Mouse (Mus musculus) frontal cortex, postnatal 14 days (tissue): ENCODE results near the gene Hnf1a.

Experiments used
- DNase-seq, 2 experiments: peaks; one replicate each; pipeline ENCODE4 v3.0.0; 2022; ENCODE audit warnings: low spot score in 2 of 2

The Hnf1a gene

DNA sequence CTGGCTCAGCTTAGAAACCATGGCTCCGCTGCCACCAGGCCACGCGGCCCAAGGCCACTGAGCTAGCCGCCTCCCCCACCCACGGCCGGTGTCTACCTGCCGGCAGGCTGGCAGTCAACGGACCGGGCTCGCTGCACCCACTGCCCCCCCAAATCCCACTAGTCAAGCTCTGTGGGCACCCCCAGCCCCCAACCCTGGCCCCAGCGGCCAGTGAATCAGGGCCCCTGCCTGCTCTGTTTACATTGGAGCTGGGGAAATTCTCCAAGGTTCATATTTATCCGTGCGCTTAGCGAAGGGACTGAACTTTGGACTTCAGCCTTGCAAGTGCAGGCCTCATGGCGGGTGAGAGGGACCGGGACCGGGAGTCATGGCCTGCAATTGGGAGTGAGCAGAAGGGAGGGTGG, at the start of gene Hnf1a:
Gene Hnf1a, minus strand, starts transcription at position 271 of the 404 bp plus-strand sequence.
- no peak for DNase-seq

DNA sequence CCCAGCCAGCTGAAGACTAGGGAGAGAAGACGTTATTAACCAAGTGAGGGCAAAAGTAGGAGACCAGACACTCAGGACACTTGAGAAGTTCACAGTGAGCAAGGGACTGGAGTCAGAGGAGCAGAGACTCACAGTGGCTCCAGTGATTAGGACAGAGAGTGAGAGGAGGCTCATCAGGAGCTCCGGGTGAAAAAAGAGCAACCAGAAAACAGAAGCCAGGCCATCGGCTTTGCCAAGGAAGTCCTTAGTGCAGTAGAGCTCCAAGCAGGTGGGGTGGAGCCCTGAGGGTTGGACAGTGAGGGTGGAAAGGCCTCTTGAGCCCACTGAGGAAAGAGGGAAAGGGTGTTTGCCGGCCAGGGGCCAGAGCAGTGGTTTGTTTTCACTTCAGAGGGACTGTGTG, 47.9 kb upstream of the Hnf1a start:
- DNase-seq, result no peak

DNA sequence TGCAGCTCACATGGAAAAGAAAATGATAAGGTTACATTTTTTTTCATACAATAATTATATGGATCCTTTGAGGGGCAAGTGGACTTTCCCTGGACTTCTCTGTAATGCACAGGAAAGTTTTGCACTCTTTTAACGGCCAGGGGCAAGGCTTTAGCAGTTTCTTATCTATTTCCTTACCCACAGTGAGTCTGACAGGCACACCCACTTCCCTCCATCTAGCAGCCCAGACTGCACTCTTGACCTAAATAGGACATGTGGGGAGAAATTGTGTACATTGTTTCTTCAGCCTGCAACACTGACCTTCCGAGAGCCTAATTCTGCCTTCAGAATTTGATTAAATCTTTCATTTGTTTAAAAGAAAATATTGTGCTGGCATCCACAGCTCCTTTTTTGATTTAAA, 47.4 kb upstream of the Hnf1a start:
- no peak for DNase-seq

DNA sequence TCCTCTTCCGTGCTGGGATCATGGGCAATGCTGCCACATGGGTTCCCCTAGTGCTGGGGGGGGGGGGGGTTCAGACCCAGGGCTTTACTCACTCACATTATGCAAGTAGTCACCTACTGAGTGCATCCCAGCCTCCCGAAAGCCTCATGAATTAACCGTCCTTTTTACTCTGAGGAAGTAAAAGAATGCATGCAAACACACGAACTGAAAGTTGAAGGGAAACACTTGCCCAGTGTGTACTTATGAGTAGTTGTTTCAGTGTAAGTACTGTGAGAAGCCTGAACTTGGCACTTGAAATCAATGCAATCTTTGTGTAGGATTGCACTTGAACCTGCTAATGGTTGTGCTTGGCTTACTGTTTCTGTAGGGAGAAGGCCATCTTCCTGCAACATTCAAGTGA, 44.2 kb upstream of the Hnf1a start:
- DNase-seq, result no peak

DNA sequence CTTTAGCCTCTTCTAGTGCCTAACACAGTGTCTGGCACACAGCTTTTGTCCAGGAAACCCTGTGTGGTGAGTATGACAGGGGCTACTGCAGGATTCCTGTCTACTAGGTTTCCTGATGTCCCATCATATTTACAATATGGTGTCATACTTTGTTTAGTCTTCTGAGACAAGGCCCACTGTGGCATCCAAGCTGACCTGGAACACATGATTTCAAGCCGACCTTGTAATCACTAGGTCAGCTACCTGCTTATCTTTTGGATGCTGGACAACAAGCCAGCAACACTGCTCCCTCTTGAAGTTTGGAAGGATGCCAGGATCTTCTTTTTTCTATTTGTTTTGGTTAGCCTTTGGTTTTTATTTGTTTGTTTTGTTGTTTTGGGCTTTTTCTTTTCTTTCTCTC, 43.7 kb upstream of the Hnf1a start:
- DNase-seq, result no peak

DNA sequence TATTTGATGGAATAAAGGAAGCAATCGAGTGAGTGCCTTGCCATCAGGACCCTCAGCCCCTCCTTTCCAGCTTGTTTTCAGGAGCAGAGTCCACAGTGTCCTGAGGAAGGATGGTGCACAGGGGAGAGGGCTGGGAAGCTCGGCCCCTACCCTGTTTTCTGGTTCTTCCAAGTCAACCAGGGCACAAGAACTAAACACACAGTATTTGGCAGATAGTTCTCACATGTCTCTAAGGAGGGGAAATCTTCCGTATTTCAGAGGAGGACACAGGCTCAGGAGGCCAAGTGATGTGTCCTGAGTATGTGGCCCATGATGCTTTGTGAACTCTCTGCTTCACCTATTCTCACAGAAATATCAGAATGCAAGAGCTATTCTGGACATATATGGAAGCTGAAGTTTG, 42.5 kb upstream of the Hnf1a start:
- no peak for DNase-seq

DNA sequence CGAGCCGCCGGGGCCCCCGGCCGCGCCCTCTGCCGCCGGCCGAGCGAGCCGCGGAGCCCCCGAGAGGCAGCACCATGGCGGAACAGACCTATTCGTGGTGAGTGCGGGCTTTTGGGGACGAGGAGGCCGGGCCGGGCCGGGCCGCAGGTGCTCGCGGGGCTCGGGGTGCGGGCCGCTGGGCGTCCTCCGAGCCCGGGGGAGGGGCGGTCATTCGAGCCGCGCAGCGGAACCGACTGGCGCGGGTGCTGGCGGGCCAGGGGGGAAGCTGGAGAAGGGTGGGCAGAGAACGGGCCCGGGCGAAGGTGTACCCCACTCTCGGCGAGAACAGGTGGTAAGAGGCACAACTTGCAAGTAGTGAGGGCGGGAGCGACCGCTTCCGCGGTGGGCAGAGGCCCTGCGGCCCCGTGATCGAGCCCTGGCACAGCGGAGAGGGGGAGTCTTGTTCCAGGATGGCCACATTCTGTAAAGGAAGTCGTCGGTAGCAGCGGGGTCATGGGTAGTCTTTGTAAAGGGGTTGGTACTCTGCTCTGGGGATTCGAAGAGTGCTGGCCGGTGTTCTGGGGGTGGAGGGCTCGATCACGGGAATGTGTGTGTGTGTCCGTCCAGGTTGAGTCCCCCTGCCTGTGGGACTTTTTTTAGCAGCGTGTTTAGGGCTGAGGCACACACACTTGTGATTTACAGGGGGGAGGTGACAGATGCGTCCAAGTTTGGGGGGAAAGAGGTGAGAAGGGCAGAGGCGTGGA, 40.8 kb upstream of the Hnf1a start:
- peak; percentile 22 to 42 for DNase-seq

DNA sequence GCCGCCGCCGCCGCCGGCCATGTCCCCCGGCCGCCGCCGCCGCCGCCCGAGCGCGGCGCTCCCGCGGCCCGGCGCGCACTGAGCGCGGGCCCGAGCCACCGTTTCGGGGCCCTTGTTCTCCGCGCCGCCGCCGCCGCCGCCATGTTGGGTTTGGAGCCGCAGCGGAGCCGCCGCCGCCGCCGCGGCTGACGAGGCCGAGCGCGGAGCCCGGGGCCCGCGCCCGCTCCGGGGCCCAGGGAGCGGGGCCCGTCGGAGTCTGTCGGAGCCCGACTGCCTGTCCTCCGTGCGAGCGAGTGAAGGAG, 40.3 kb upstream of the Hnf1a start:
- DNase-seq, result no peak

DNA sequence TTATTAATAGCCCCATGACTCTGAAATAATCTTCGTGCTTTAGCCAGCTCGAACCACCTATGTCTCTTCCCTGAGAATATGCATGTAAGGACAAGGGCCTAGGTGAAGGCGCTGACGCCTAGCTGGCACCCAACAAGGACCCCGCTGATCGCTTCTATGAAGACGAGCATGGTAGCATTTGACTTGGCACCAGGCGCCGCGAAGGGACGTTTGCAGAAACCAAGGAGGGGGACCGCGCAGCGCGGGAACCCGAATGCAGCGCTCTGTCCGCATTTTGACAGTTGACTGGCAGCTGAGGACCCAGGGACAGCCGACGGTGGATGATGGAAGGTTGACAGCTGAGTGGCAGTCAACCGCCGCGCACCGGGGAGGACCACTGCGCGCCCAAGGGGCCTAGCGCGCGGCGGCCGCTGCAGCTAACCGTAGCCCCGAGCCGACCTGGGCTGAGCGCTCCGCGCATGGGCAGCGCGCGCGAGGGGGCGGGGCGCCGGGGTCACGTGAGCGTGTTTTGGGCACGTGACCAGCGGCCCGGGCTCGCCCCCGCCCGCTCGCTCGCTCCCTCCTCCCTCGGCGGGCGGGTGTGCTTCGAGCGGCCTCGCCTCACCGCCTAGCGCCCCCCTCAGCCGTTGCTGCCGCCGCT, 39.8 kb upstream of the Hnf1a start, which contains the start of gene Sppl3:
Gene Sppl3, plus strand, starts transcription at position 561 of the 640 bp plus-strand sequence.
- peak; percentile 79 to 90 for DNase-seq

DNA sequence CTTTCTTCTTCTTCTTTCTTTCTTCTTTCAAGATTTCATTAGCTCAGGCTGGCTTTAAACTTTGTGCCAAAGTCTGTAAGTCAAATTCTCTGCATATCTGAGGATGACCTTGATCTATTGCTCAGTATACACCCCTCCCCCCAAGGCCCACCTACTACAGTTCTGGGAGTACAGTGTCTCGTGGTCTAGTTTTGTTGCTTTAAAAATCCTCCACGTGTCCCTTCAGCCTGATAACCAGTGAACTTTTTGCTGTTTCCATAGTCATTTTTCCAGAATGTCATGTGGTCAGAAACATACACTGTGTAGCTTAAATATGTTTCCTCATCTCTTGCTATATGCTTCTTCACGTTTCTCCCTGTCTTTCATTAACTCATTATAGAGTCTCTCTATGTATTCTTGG, 39.1 kb upstream of the Hnf1a start:
- no peak for DNase-seq

DNA sequence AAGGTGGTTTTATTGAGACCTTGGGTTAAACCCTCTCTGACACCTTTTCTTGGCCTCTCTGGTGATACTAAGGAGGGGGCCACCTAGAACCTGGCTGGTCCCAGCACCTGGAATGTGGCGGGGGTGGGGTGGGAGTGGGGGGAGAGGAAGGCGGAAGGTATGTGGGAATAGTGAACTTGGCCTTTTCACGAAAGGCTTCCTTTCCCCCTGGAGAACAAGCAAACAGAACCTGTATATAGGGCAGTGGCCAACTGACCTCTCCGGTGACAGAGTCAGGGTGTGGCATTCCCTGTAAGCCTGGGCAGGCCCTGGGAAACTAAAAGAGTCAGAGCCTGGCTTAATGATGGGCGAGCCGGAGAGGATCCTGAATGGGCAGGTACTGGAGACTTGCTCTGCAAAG, 38.2 kb upstream of the Hnf1a start:
- DNase-seq, result no peak

DNA sequence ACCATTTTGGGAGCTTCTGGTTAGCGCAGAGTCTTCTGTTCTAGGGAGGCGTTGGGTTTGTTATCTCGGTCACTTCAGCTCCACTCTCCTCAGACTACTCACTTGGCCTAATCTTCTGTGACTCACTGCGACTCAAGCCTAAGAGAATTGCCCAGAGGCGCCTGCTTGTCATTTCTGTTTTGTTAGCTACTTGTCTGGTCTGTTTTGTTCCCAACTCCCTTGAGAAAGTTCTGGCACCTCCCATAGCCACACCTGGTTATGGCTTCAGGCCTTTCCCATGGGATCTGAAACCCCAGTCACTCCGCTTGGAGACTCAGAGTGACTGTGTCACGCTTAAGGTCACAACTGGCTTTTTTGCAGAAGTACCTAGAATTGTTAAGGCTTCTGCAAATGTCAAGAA, 37.4 kb upstream of the Hnf1a start:
- no peak for DNase-seq

DNA sequence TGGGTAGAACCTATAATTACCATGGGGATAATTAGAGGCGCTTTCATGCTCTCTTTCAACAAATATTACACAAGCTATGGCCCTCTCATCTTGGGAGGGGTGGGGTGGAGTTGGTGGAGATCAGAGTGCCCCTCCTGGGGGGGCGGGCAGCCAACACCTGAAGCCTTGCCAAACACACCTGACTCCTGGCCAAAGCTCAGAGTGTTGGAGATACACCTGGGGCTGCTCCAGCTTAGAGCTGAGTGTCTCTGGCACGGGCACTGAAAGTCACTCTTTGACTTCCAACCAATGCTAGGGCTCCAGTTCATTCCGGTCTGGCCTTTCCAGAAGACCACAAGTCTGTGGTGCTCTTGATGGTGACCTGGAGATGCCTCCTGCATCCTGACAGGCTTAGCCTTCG, 36.9 kb upstream of the Hnf1a start:
- no peak for DNase-seq

DNA sequence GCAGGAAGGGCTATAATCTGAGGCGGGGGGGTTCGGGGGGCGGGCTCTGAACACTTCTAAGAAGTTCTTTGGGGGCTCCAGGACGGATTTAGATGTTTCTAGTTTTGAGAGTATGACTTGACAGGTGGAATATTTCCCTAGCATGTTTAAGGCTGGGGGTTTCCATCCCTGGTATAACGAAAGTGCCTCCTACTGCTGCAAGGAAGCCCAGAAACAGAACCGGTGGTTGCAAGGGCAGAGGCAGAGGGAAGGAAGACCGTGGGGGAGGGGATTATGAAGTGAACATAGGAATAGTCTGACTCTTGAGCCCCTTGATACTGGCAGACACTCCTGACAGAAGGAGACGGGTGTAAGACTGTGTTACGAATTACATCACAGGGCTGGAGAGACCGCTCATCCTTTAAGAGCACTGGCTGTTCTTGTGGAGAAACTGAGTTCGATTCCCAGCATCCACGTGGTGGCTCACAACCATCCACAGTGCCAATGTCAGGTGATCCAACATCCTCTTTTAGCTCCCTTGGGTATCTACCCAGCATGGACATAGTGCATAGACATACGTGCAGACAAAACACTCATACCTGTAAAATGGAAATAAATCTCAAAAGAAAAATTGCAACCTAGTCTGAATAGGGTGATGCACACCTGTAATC, 32.5 kb upstream of the Hnf1a start:
- no peak for DNase-seq

DNA sequence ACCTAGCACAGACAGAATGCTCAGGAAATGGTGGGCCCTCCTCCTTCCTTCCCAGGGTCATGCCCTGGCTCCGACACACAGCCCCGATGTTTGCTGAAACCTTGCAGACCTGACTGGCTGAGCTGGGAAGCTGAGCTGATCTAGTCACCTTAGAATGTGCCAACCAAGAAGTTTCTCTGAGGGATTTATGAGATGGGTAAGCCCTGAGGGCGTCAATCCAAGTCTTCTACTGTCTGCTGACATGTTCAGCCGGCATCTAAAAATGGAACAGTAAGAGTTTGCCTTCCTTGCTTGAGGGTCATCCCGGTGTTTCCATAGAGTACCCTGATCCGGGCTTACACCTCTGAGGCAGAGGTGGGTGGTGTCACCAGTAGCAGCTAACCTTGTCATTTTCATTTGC, 31.9 kb upstream of the Hnf1a start:
- DNase-seq, result no peak

DNA sequence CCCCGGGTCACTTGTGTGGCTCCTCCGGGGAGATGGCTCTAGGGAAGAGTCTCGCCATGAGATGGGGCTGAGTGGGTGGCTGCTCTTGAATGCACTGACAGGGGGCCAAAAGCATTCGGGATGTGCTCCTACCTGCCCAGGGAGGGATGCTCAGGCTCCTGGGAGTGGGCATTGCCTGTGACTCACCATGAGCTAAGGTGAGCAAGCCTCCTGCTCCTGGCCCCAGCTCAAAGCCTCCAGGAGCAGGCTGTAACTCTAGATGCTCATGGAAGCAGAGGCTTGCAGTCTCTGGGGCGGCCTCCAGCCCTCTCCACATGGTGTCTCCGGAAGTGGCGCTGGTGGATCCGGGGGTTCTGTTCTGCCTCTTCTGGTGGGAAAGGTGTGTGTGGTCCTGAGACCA, 30.6 kb upstream of the Hnf1a start:
- no peak for DNase-seq

DNA sequence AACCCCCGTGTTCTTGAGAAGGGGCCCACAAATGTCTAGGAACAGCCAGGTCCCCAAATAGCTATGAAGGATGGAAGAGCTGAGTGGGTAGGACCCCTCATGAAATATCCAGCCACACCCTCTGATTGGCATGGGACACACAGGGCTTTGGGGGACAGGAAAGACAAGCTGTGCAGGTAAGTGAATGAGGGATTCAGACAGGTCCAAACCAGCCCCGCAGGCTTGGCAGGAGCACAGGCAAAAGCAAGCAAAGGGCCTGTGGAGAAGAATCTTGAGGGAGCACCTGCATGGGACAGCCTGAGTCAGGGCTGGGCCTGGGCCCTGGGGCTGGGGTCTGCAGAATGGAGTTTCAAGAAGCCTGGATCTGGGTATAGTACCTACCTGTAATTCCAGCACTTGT, 29.6 kb upstream of the Hnf1a start:
- DNase-seq, result no peak

DNA sequence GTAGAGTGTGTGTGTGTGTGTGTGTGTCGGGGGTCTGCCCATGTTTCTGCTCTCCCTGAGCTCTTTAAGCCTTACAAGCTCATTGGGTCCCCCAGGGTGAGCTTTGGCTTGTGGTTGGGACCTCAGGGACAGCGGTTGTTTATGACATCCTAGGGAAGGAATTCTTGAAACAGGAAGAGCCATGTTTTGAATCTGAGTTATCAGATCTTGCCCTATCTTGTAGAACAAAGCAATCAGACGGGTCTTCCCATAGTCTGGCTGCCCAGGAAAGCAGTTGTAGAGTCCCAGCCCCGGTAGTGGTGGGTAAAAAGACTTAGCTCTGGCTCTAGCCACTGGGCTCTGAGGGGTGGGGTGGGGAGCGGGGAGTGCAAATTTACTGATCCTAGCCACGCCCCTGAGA, 26.4 kb upstream of the Hnf1a start:
- no peak for DNase-seq

DNA sequence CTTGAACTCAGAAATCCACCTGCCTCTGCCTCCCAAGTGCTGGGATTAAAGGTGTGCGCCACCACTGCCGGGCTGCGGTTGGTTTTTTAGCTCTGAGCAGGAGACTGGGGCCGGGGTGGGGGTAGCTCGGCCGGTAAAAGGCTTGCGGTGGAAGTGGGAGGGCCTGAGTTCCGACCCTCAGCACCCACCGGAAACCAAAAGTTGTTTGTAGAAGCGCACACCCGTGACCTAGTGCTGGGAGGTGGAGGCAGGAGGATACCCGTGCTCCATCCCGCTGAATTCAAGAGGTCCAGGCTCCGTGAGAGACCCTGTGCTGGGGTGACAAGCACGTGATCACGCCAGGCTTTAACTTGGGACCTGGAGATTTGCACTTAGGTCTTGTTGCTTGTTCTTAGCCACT, 25.6 kb upstream of the Hnf1a start:
- no peak for DNase-seq

DNA sequence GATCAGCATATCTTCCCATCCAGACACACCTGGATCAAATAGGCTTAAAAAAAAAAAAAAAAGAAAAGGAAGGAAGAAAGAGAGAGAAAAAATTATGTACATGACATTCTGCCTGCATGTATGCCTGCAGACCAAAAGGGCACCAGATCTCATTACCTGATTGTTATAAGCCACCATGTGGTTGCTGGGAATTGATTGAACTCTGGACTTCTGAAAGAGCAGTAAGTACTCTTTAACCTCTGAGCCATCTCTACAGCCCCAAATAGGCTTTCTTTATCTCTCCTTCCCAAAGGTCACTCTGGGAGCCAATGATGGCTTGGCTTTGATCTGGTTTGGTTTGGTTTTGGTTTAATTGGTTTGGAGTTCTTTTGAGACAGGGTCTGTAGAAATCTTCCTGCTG, 14.2 kb upstream of the Hnf1a start:
- no peak for DNase-seq

DNA sequence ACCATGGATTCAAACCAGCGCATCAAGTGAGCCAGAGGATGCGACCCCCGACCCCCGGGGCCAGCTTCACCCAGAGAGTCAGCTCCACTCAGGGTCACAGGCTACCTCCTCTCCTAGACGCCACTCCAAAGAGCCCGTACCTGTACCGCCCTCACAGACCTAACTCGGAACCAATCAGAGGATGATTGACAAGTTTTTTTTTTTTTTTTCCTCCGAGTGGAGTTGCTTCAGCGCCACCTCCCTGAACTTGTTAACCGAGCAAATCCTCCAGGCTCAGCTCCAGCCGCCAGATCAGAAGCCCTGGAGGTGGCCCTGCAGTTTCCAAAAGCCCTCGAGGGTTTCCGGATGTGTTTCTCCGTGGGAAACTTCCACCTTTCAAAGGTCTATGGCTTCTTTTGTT, 11.1 kb upstream of the Hnf1a start:
- DNase-seq, result no peak

DNA sequence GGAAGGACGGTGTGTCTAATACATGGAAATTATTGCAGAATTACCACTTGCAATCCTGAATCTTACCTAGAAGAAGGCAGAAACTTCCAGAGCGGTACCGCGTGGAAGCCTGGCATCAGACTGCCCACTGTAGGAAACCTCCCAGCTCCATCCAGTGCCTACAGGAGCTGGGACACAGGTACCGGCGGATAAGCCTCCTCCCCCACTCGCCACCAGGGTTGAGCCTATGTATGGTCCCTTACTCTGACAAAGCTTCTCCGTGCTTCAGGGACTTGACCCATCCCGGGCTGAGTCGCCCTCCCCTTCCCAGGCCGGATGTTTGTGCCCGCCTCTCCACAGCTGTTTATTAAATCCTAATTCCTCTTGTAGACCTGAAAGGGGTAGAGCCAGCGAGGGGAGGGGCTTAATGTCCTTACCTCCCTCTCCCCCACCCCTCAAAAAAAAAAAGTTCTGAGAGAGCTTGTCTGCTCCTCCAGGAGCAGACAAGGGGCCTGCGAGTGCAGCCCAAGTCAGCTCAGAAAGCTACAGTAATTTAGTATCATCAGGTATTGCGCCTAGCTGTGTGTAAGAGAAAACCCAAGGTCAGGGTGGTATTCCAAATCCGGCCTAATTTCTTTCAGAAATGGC, 9.3 kb upstream of the Hnf1a start:
- DNase-seq, result no peak
